Mouse (Mus musculus) G1E (cell line): ENCODE data around the gene Tmem214. TPM values are rescaled to one million over a fixed set of nuclear protein-coding genes. Genes with fewer than 3 reads are reported as not detected.
A peak's percentile ranks its signal among the peaks of the same experiment; 100 is the strongest.

Source experiments
- ATAC-seq: 2 replicates; pipeline ENCODE4 v1.8.0; 2016; ENCODE audit warnings: mild to moderate bottlenecking; ENCODE audit not compliant: insufficient number of reproducible peaks, poor library complexity, low FRiP score, severe bottlenecking; ENCODE audit errors: extremely low read depth
- DNase-seq: peaks from one replicate; pipeline ENCODE4 v3.0.0; 2012; ENCODE audit warnings: low spot score
- H3K27me3 ChIP-seq: 2 replicates; pipeline ENCODE4 v1.6.1; 2012; ENCODE audit warnings: mild to moderate bottlenecking, low read length, inconsistent platforms; ENCODE audit not compliant: insufficient read depth
- H3K36me3 ChIP-seq: replicated peaks from 2 replicates; pipeline ENCODE3; 2012; ENCODE audit warnings: mild to moderate bottlenecking, inconsistent platforms
- H3K4me1 ChIP-seq: 2 replicates; pipeline ENCODE4 v1.6.1; 2012; ENCODE audit warnings: low read depth, low read length, inconsistent platforms, mixed read lengths; ENCODE audit not compliant: insufficient read depth
- H3K4me3 ChIP-seq: 2 replicates; pipeline ENCODE4 v1.5.1; 2012; ENCODE audit warnings: low read depth, mild to moderate bottlenecking, inconsistent platforms, low read length, moderate library complexity, mixed read lengths
- H3K9me3 ChIP-seq: replicated peaks from 2 replicates; pipeline ENCODE4 v1.6.1; 2012; ENCODE audit warnings: inconsistent platforms
- CTCF ChIP-seq: IDR thresholded peaks from 2 replicates; pipeline ENCODE4 v1.5.1; 2012; ENCODE audit warnings: low read depth, low read length, inconsistent platforms, mixed read lengths
- GATA1 ChIP-seq: IDR thresholded peaks from 2 replicates; pipeline ENCODE4 v1.6.1; 2012; ENCODE audit warnings: borderline replicate concordance, low read length, inconsistent platforms, mixed read lengths
- GATA2 ChIP-seq: IDR thresholded peaks from 2 replicates; pipeline ENCODE4 v1.6.1; 2012; ENCODE audit warnings: low read depth, low read length, inconsistent platforms, borderline replicate concordance
- POLR2AphosphoS5 ChIP-seq: IDR thresholded peaks from 2 replicates; pipeline ENCODE4 v1.6.1; 2012; ENCODE audit warnings: low read depth, low read length, inconsistent platforms; ENCODE audit not compliant: insufficient replicate concordance
- TAL1 ChIP-seq: conservative IDR thresholded peaks from 2 replicates; pipeline ENCODE4 v1.6.1; 2012; ENCODE audit warnings: low read depth, low read length, inconsistent platforms, mixed read lengths
- polyA plus RNA-seq: library from polyadenylated mRNA; stranded (reverse); fragments of >175 nt; gene quantifications from 2 replicates; pipeline ENCODE4 v1.2.3, GENCODE M21; 2012
- total RNA-seq, 2 experiments: library from RNA; stranded (forward) in 1 of 2; stranded (reverse) in 1 of 2; fragments of 200-1000 nt in 1 of 2; fragments of >200 nt in 1 of 2; fragmentation: Nextera tagmentation in 1 of 2; gene quantifications; 2 replicates each; pipeline ENCODE4 v1.2.3; 2014 to 2017

The Tmem214 gene
- total and polyA plus RNA-seq, 3 experiments, result 19.6 to 36.0 (median 26.7) TPM

- H3K9me3 ChIP-seq, result no peaks in the 10 kb centered on the region
- ATAC-seq (no peak), DNase-seq (no peak)
- H3K4me1 ChIP-seq, result peaks cover 42% of the 10 kb centered on the region
- TF ChIP-seq CTCF (no peak), POLR2AphosphoS5 (no peak), GATA2 (no peak), TAL1 (no peak), GATA1 (no peak)
- H3K4me3 ChIP-seq, result no peak overlapping the region
- no peaks in the 10 kb centered on the region for H3K27me3 ChIP-seq
- H3K36me3 ChIP-seq, result peaks cover 90% of the 10 kb centered on the region
Observed at GRCm38 (mm10) chr5:30901860-30902259, 34.0 kb downstream of the Tmem214 start.

- peaks cover 22% of the 10 kb centered on the region for H3K27me3 ChIP-seq
- peaks cover 38% of the 10 kb centered on the region for H3K36me3 ChIP-seq
- H3K4me1 ChIP-seq, result peaks cover 47% of the 10 kb centered on the region
- no peaks in the 10 kb centered on the region for H3K9me3 ChIP-seq
- ATAC-seq (peak; percentile 97), DNase-seq (peak; percentile 94)
- TF ChIP-seq GATA1 (no peak), GATA2 (no peak), TAL1 (no peak), CTCF (no peak), POLR2AphosphoS5 (no peak)
- peak within 1 kb of the TSS; percentile 79 for H3K4me3 ChIP-seq
Observed at GRCm38 (mm10) chr5:30907413-30908059, 39.7 kb downstream of the Tmem214 start, which contains the start of gene Ost4. Ost4 (minus strand) TSS chr5:30907788.

DNA sequence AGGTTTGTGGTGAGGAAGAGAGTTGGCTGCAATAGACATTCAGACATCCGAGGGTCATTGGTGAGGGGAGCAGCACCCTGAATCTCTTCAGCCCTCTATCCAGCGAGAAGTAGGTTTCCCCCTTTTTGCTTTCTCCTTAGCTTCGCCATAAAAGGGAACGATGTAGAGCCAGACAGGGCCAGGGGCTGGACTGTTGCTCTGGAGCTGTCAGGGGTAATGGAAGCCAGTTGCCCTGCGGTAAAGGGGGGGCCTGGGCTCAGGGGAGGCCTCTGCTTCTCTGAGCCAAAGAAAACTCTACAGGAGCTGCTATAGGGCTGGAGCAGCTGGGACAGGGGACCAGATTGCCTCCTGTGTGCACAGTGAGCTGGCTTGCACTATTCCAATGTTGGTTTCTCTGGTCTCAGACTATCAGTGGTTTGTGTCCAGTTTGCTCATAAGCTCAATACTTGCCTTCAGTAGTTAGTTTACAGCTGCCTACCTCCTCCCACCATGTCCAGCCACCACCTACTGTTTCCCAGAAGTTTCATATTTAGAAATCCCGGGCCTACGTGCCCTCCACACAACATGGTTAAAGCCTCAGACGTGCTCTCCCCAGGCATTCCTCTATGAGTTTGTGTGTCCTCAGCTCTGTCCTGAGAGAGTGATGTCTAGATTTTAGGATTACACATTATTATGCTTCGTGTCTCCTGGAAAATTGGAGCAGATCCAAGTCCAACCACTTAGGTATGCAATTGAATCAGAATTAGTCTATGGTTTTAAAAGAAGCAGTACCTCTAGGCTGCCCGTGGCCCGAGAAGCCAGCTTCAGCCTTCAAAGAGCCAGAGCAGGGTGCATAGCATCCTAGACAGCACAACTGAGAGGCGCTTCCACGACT lies 40.9 kb downstream of the Tmem214 start:
- peaks cover 54% of the 10 kb centered on the region for H3K4me1 ChIP-seq
- peaks cover 33% of the 10 kb centered on the region for H3K27me3 ChIP-seq
- no peak for DNase-seq
- H3K9me3 ChIP-seq, result no peaks in the 10 kb centered on the region
- ATAC-seq, result no peak
- peak overlapping the region; percentile 79; the same call in 1 of the 2 replicates for H3K4me3 ChIP-seq
- peaks cover 26% of the 10 kb centered on the region for H3K36me3 ChIP-seq
- TF ChIP-seq POLR2AphosphoS5 (no peak), GATA1 (no peak), GATA2 (no peak)

- Histone ChIP-seq H3K4me3 (no peak overlapping the region), H3K36me3 (peaks cover 20% of the 10 kb centered on the region), H3K27me3 (peaks cover 39% of the 10 kb centered on the region), H3K9me3 (no peaks in the 10 kb centered on the region), H3K4me1 (peaks cover 58% of the 10 kb centered on the region)
- no peak for ATAC-seq
- no peak for DNase-seq
- no peak for TF ChIP-seq GATA2
Observed at GRCm38 (mm10) chr5:30909300-30909659, 41.5 kb downstream of the Tmem214 start.

DNA sequence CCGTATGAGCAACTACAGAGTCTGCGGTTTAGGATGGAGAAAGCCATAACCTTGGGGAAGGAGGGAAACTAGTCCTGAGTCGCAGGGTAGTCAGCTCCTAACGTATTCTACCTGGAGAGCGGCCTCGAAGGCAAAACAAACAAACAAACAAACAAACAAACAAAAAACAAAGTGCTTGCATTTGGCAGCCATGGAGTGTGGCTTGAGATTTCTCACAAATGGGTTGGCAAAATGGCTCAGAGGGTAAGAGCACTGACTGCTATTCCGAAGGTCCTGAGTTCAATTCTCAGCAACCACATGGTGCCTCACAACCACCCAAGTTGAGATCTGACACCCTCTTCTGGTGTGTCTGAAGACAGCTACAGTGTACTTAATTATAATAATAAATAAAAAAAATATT lies 42.1 kb downstream of the Tmem214 start:
- H3K9me3 ChIP-seq, result no peaks in the 10 kb centered on the region
- peaks cover 56% of the 10 kb centered on the region for H3K4me1 ChIP-seq
- peaks cover 45% of the 10 kb centered on the region for H3K27me3 ChIP-seq
- DNase-seq (no peak), ATAC-seq (no peak)
- peaks cover 14% of the 10 kb centered on the region for H3K36me3 ChIP-seq
- no peak overlapping the region for H3K4me3 ChIP-seq
- no peak for TF ChIP-seq GATA1
- TF ChIP-seq GATA2, result no peak
- TF ChIP-seq POLR2AphosphoS5, result no peak
- no peak for TF ChIP-seq CTCF
- TF ChIP-seq TAL1, result no peak

GRCm38 (mm10) chr5:30910481-30910880 lies 42.7 kb downstream of the Tmem214 start:
- ATAC-seq (no peak), DNase-seq (no peak)
- H3K9me3 ChIP-seq, result no peaks in the 10 kb centered on the region
- TF ChIP-seq POLR2AphosphoS5 (no peak), CTCF (no peak)
- H3K4me1 ChIP-seq, result peaks cover 56% of the 10 kb centered on the region
- H3K4me3 ChIP-seq, result no peak overlapping the region
- H3K36me3 ChIP-seq, result peaks cover 8% of the 10 kb centered on the region
- peaks cover 51% of the 10 kb centered on the region for H3K27me3 ChIP-seq
